Mouse (Mus musculus) E14TG2a.4 (cell line): Measurements from ENCODE around the gene Cyp4a10.
"Not testable (repeated sequence)": the region's sequence is repeated elsewhere in the genome, so short reads cannot be mapped to it uniquely, and the experiment has no call there.

ENCODE experiments used
- H3K27me3 ChIP-seq: 2 replicates; pipeline ENCODE4 v1.6.1; 2014; ENCODE audit warnings: low read length, control low read depth; ENCODE audit not compliant: insufficient read depth
- H3K36me3 ChIP-seq: 2 replicates; pipeline ENCODE4 v1.6.1; 2014; ENCODE audit warnings: low read length, control low read depth; ENCODE audit not compliant: insufficient read depth
- H3K4me1 ChIP-seq: replicated peaks from 2 replicates; pipeline ENCODE4 v1.6.1; 2014; ENCODE audit warnings: low read depth, low read length, control low read depth
- H3K4me3 ChIP-seq: replicated peaks from 2 replicates; pipeline ENCODE4 v1.5.1; 2014; ENCODE audit warnings: mild to moderate bottlenecking, low read length
- H3K9me3 ChIP-seq: 2 replicates; pipeline ENCODE4 v1.6.1; 2014; ENCODE audit warnings: low read length, control low read depth
- CTCF ChIP-seq: conservative IDR thresholded peaks from 2 replicates; pipeline ENCODE4 v1.5.1; 2014; ENCODE audit warnings: low read length
- NANOG ChIP-seq: IDR thresholded peaks from 2 replicates; pipeline ENCODE4 v1.6.1; 2014; ENCODE audit warnings: borderline replicate concordance, low read length, mixed read lengths
- POU5F1 ChIP-seq: IDR thresholded peaks from 2 replicates; pipeline ENCODE4 v1.6.1; 2014; ENCODE audit warnings: low read length, borderline replicate concordance

The Cyp4a10 gene

DNA sequence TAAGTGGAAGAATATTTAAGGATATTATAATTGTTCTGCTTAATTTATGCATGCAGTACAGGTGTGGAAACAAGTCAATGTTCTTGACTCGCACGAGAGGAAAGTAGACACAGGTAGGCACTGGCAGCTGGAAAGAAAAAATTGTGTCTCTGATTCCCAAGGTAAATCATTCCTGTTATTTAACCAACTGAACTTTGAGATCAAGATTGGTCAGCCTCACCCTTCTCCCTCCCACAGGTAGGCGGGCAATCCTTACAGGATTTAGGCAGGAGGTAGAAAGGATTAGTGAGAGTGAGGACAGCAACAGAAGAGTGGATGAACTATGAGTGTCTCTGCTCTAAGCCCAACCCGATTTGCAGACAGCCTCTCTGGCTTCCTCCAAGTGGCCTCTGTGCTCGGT lies at the start of gene Cyp4a10:
TSS of gene Cyp4a10 (plus strand) at position 265 of the 400 bp plus-strand sequence.
- not testable (repeated sequence) for H3K4me3 ChIP-seq, H3K9me3 ChIP-seq, H3K36me3 ChIP-seq, H3K27me3 ChIP-seq, H3K4me1 ChIP-seq

DNA sequence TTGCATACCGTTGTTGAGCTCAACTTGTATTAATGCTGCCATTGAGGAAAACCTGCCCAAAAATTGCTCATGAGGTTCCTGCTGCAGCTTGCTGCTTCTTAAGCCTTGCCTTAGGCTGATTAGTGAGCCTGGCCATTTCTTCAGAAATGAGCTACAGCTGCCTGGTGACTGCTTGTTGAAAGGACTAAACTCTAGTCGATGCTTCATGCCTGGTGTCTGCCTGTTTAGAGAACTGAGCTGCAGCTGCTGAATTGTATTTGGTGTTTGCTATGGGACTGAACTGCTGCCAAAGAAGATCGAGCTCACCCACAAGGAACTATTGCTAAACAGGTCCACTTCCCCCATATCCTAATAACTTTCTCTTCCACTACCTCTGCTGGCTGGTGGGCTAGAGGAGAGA lies 44.5 kb upstream of the Cyp4a10 start:
- not testable (repeated sequence) for H3K4me1 ChIP-seq, H3K27me3 ChIP-seq, H3K9me3 ChIP-seq, H3K36me3 ChIP-seq, H3K4me3 ChIP-seq

DNA sequence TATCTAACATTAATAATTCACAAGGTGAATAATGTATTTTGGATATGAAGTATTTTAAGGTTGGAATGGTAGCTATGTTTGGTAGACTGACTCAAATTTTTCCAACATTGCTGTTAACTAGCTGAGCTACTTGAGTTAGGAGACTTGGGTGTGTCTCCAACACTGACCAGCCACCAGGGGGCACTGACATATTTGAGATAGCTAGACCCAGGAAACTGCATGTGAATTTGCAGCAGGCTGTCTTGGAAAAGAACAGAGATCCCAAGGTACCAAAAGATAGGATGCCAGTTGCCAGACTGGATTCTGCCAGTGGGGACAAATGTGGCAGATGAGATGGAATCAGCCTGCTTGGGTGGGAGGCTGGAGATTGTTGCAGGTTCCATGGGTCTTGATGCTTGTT lies 42.0 kb upstream of the Cyp4a10 start:
- not testable (repeated sequence) for H3K4me1 ChIP-seq, H3K36me3 ChIP-seq, H3K4me3 ChIP-seq, H3K27me3 ChIP-seq, H3K9me3 ChIP-seq
- TF ChIP-seq CTCF = 0 out of 2 replicates have a peak, but pooled peaks have one; percentile 7

DNA sequence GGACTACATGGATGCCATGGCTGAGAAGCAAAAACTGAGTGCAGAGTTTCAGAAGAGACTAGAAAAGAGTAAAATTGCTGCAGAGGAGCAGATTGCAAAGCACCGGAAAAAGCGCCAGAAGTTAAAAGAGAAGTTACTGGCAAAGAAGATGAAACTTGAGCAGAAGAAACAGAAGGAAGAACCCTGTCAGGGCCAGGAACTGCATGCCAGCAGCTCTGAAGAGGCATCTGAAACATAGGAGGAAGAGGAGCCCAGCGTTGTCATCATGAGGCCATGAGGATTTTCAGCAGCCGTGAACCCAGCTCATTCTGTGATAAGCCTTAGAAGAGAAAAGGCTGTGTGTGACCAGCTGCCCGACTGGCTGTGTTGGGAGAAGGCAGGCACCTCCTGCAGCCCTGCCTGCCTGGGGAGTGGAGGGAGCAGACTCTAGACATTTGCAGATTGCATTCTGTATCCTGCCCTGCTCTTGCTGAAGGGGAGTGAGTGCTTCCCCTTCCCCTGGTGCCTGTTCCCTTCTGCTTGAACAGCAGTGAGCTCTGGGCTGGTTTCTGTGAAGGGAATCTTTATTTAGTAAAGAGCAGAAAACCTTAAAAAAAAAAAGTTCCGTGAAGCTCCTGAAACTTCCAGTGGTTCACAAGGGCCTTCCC lies 36.9 kb upstream of the Cyp4a10 start:
- no peak for TF ChIP-seq POU5F1
- TF ChIP-seq CTCF = no peak
- no peak for TF ChIP-seq NANOG
- peaks cover 5% of the 10 kb centered on the region; the same call in 1 of the 2 replicates for H3K9me3 ChIP-seq
- no peaks in the 10 kb centered on the region for H3K27me3 ChIP-seq
- no peaks in the 10 kb centered on the region for H3K36me3 ChIP-seq
- no peaks in the 10 kb centered on the region for H3K4me1 ChIP-seq
- no peak overlapping the region for H3K4me3 ChIP-seq

DNA sequence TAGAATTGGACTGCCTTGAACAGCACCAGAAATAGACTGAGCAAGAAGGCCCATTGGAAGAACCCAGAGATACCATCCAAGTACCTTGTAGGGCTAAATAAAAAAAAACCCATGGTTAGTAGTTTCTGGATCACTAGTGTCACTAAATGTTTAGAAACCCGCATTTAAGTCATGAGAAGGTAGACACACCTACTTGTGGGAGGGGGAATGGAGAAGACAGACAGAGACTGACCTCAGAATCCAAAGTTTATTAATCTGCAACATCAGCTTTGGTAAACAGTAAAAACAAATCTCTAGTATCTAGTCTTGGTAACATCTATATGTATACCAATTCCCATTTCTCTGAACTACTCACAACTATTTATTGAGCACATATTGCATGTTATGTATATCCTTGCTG lies 22.1 kb upstream of the Cyp4a10 start, which contains the start of gene Cyp4a14:
TSS of gene Cyp4a14 (minus strand) at position 142 of the 400 bp plus-strand sequence.
- Histone ChIP-seq H3K4me3 (no peak within 1 kb of the TSS), H3K9me3 (peaks cover 12% of the 10 kb centered on the region), H3K4me1 (no peaks in the 10 kb centered on the region), H3K27me3 (no peaks in the 10 kb centered on the region), H3K36me3 (no peaks in the 10 kb centered on the region)
- no peak for TF ChIP-seq CTCF
- no peak for TF ChIP-seq POU5F1
- TF ChIP-seq NANOG = no peak

DNA sequence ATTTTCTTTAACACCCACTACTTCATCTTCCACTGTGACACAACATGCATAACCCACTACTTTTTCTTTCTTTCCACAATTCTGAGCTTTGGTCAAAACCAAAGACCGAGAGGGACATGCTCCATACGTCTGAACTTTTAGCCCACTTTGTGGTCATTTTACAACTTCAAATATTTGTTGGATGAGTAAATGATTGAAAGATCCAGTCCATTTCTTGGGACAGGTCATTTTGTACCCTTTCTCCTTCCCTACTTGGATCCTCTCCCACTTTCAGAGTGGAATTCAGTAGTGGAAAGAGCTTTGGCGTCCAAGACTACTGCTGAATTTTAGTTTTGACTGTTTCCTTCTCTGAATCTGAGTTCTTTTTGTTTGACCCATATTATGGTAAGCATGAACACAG lies 20.6 kb upstream of the Cyp4a10 start:
- TF ChIP-seq CTCF (no peak), POU5F1 (no peak), NANOG (no peak)
- Histone ChIP-seq H3K27me3 (no peaks in the 10 kb centered on the region), H3K36me3 (no peaks in the 10 kb centered on the region), H3K4me3 (no peak overlapping the region), H3K9me3 (peaks cover 16% of the 10 kb centered on the region), H3K4me1 (no peaks in the 10 kb centered on the region)

DNA sequence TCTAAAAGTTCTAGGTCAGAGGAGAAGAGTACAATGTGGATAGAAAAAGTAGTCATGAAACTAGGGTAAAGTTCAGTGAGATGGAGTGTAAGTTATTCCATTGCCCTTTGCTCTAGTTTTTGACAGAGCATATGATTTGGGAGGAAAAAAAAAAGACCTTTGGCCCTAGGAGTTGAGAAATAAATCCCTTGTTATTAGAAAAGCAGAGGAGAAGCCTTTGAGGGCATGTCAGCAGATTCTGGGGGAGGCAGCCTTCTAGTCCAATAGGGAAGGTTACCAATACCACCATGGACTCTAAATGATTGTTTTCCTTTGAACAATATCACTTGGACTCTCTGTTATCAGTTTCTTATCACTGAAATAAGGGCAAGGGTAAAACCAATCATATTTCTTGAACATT lies 4.1 kb upstream of the Cyp4a10 start:
- not testable (repeated sequence) for H3K4me1 ChIP-seq, H3K27me3 ChIP-seq, H3K36me3 ChIP-seq, H3K9me3 ChIP-seq, H3K4me3 ChIP-seq

DNA sequence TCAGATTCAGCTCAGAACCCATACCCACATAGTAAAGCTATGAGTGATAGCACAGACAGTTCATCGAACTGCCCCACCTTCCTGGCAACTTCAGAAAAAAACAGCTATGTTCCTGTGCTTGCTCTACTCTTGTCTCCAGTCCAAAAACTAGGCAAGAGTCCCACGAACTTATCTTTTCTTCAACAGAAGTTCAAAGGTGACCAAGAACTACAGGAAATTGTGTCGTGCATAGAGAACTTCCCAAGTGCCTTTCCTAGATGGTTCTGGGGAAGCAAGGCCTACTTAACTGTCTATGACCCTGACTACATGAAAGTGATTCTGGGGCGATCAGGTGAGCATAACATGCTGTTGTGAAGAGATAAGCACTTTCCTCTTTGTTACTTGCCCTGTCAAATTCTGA lies 1.4 kb downstream of the Cyp4a10 start:
- H3K4me1 ChIP-seq = no peaks in the 10 kb centered on the region; the same call in 1 of the 2 replicates
- H3K4me3 ChIP-seq = no peak overlapping the region
- no peak for TF ChIP-seq CTCF
- no peaks in the 10 kb centered on the region for H3K27me3 ChIP-seq
- no peaks in the 10 kb centered on the region for H3K36me3 ChIP-seq
- H3K9me3 ChIP-seq = 0 out of 2 replicates have a peak, but pooled peaks cover 5% of the 10 kb centered on the region

DNA sequence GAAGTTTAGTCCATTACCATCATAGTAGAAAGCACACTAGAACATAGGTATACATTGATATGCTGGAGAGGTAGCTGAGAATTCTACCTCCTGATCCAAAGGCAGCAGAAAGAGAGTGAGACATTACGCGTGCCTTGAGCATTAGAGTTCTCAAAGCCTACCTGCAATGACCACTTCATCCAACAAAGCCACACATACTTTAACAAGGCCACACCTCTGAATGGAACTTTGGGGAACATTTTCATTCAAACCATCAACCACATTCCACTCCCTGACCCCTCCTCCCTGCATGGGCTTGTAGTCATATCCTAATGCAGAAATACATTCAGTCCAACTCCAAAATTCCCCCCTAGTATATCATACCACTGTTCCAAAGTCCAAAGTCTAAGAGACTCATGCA lies 3.7 kb downstream of the Cyp4a10 start:
- Histone ChIP-seq H3K36me3 (no peaks in the 10 kb centered on the region), H3K9me3 (0 out of 2 replicates have a peak, but pooled peaks cover 5% of the 10 kb centered on the region), H3K27me3 (no peaks in the 10 kb centered on the region), H3K4me1 (no peaks in the 10 kb centered on the region; the same call in 1 of the 2 replicates), H3K4me3 (no peak overlapping the region)
- TF ChIP-seq POU5F1 (no peak), CTCF (no peak), NANOG (no peak)

DNA sequence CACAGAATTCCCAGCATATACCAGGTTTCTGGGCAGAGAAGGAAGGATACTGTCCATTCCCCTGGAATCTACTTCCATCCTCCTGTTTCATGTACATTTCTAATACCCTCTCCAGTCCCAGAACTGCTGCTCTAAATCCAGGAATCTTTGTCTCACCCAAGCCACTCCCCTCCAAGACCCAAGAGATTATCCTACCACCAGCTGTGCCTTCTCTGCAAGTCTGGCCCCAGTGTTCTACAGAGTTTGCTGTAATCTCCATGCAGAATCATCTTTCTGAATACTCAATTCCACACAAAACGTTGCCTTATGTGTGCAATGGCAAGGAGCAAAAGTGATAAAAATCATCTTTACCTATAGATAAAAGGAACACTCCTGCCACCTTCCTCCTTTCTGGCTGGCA lies 27.0 kb downstream of the Cyp4a10 start:
- H3K4me1 ChIP-seq = no peaks in the 10 kb centered on the region
- H3K36me3 ChIP-seq = no peaks in the 10 kb centered on the region
- no peaks in the 10 kb centered on the region for H3K27me3 ChIP-seq
- TF ChIP-seq CTCF = no peak
- no peak for TF ChIP-seq POU5F1
- H3K9me3 ChIP-seq = peaks cover 5% of the 10 kb centered on the region; the same call in 1 of the 2 replicates
- no peak overlapping the region for H3K4me3 ChIP-seq
